Mouse (Mus musculus) spleen, postnatal 36 days (tissue): Measurements from ENCODE around the gene Macf1.
"Not testable (repeated sequence)": the region's sequence is repeated elsewhere in the genome, so short reads cannot be mapped to it uniquely, and the experiment has no call there.

Experiments
- DNase-seq, 2 experiments: peaks; one replicate each; pipeline ENCODE4 v3.0.0; 2022; ENCODE audit warnings: low spot score in 2 of 2, mixed read lengths in 1 of 2

Gene Macf1

DNA sequence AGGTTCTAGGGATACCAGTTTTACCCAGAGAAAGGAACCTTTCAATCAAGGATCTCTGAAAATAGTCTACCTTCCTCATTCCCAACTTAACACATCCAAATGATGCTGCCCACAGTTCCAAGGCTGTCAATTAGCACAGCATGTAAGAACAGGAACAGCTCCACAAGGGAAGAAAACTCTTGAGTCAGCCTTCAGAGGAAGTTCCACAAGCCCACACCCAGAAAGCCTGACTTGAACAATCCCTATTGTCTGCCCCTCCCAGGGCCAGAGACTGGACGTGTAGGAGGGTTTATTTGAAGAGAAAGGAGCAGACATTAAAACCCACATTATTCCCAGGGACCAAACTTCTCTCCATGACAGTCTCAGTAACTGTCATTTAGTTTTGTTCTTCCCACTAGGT lies 48.7 kb downstream of the Macf1 start:
- no peak for DNase-seq

- DNase-seq = no peak
These were observed 49.7 kb downstream of the Macf1 start for GRCm38 (mm10) chr4:123634436-123634835.

GRCm38 (mm10) chr4:123633874-123634273 lies 50.3 kb downstream of the Macf1 start:
- no peak for DNase-seq

DNA sequence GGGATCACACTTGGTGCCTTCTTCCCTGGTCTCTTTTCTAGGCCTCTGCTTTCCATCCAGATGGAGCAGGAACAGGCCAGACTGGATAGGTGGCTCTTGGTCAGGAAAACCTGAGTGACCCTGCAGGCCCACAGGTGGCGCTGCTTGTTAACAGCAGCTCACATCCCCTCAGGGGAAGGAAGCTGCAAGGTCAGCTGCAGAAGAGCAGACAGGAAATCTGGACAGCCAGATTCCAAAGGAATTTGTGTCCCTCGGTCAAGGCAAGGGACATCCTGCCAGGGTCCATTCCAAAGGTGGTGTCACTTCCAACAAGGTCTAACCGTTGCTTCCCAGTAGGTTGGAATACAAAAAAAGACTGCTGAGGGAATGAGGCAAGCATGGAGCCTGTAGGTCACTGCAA lies 50.8 kb downstream of the Macf1 start:
- DNase-seq = peak; percentile 30 to 41

- not testable (repeated sequence) for DNase-seq
These were observed 52.0 kb downstream of the Macf1 start for GRCm38 (mm10) chr4:123632116-123632515.

GRCm38 (mm10) chr4:123631654-123632053 lies 52.5 kb downstream of the Macf1 start:
- no peak for DNase-seq

- no peak for DNase-seq
These were observed 56.5 kb downstream of the Macf1 start for GRCm38 (mm10) chr4:123627683-123628082.

GRCm38 (mm10) chr4:123625332-123626072 lies 58.7 kb downstream of the Macf1 start:
- no peak for DNase-seq

- peak in 1 of 2 experiments; percentile 6 for DNase-seq
These were observed 59.7 kb downstream of the Macf1 start for GRCm38 (mm10) chr4:123624438-123624837.

GRCm38 (mm10) chr4:123623742-123624151 lies 60.4 kb downstream of the Macf1 start:
- DNase-seq = no peak

GRCm38 (mm10) chr4:123621732-123622131 lies 62.4 kb downstream of the Macf1 start:
- no peak for DNase-seq

- DNase-seq = no peak
These were observed 66.3 kb downstream of the Macf1 start for GRCm38 (mm10) chr4:123617727-123618389.

DNA sequence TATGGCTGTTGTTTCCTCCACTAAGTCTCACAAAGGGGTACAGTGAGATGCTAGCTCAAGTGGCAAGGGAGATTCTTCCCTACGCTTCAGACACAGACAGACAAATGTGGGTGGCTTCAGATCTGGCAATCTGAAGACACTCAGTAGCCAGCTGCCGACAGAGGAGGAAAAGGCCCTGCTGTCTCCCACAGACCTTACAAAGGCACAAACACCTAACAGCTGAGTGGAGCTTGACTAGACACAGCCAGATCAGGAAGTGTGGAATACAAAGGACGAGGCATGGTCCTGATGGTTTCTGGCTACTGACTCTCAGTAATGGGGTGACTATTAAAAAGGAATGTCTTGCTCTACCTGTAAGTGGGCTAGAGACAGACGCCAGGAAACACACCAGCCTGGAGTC lies 67.2 kb downstream of the Macf1 start:
- no peak for DNase-seq

- no peak for DNase-seq
These were observed 67.7 kb downstream of the Macf1 start for GRCm38 (mm10) chr4:123616501-123616900.

- DNase-seq = no peak
These were observed 70.7 kb downstream of the Macf1 start for GRCm38 (mm10) chr4:123613309-123613947.

- DNase-seq = no peak
These were observed 72.2 kb downstream of the Macf1 start for GRCm38 (mm10) chr4:123611940-123612339.

DNA sequence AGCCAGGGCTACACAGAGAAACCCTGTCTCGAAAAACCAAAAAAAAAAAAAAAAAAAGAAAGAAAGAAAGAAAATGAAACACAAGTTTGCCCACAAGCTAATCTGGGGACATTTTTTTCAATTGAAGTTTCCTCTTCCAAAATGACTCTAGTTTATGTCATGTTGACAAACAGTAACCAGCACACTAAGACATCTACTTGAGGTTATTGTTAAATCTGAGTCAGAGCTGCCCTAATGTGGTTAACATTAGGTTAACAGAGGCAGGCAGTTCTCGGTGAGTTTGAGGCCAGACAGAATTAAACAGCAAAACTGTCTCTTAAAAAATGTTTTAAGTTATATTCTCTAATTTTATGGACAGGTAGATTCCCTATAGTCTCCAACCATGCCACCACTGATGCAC lies 72.9 kb downstream of the Macf1 start:
- DNase-seq = no peak

- DNase-seq = no peak
These were observed 77.0 kb downstream of the Macf1 start for GRCm38 (mm10) chr4:123607174-123607573.

GRCm38 (mm10) chr4:123605948-123606347 lies 78.2 kb downstream of the Macf1 start:
- no peak for DNase-seq

DNA sequence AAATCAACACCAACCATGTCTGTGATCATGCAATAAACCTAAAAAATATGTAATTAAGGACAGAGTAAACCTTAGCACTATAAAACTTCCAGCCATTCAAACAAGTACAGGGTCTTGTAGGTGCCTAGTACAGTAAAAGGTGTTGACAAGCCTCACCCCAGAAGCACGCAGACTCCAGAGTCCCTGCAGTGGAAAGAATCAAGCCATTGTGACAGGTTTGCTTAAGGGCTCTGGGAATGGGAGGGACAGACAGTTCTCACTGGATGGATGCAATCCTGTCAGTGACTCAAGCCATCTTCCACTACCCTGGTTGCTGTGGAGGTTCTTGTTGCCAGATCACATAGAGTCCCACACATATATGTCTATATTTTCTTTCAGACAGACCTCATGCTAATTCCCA lies 78.9 kb downstream of the Macf1 start:
- DNase-seq = no peak

DNA sequence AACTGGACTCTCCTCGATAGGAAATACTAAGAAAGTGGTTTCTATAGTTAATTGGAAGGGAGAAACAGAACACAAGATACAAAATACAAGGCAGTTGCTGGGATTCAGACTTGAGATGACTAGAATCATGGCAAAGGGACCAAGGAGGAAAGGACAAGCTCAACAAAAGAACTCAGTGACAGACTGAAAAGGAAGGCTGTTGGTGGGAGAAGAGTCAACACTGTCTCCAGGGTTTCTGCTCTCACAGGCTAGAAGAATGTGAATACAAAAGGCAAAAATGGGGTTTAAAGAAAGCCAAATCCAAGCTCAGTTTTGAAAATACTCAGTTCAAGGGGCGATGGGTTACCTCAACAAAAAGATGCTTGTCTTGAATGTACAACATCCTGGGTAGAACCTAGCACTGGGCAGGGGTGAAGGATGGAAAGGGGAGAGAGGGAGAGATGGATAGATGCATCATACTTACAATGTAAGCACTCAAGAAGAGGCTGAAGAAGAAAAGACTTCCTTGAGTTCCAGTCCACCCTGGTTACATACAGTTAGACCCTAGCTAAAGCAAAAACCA lies 81.4 kb downstream of the Macf1 start:
- DNase-seq = no peak

DNA sequence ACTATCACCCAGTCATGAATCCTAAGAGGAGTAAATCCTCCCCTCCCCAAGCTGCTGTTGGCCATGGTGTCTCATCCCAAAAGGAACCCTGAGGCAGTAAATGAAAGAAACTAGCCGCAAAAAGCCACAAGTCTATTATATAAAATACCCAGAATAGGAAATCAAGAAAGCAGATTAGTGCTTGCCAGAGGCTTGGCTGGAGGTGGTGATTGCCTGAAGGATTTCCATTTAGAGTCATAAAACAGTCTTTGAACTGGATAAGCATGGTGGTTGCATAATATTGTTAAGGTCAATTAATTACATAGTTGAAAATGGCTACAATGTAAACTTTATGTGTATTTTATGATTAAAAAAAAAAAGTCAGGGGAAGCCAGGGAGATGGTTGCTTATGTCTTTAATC lies 83.1 kb downstream of the Macf1 start:
- no peak for DNase-seq
